In genomic region chr5:146795728-146796127, GRCm38 (mm10) we compare ENCODE assay signal across 12 mouse cellular contexts. TPM values are rescaled to one million over a fixed set of nuclear protein-coding genes. Genes with fewer than 3 reads are reported as not detected.
DNase-seq lines count a peak whose midpoint lies in the region.
"Had no signal": no experiment of that assay in that cellular context is flagged by ENCODE, and none has a peak within 500 bp of the region (broad histone marks: within the 10 kb centered on the region; RNA-seq: fewer than 3 reads in every experiment).

No protein-coding gene starts in this region.

- DNase-seq in cerebellum, adult 8-10 months: peak; percentile 28
- DNase-seq in cerebellum, postnatal 25 days: no peak
- DNase-seq in layer of hippocampus, adult 11-12 months (ENCODE audit: low spot score): peak; percentile 58
- DNase-seq in layer of hippocampus, postnatal 25 days (ENCODE audit: extremely low spot score in 1 of 2, low spot score in 1 of 2): no peak
- peak; percentile 30 for DNase-seq in right cerebral cortex, adult 18-20 months
- no peak for DNase-seq in right cerebral cortex, postnatal 36 days (ENCODE audit: low spot score in 2 of 2)
- DNase-seq in right cerebral cortex, postnatal 14 days: peak; percentile 39
- no peak for DNase-seq in lung, postnatal 14 days
- DNase-seq: cerebellum, postnatal 10 days; lung, adult 18-20 months; lung, postnatal 4 days had no signal

RNA-seq across cellular contexts. Expression of gene Usp12, which starts 0.9 kb away (rescaled TPM):
- 10 to 100 TPM; 58.2 to 58.9 TPM for total RNA-seq in layer of hippocampus, postnatal 25 days (2021)

RNA-seq across cellular contexts. Expression of gene Rpl21, which starts 37.0 kb away (rescaled TPM):
- total RNA-seq in layer of hippocampus, postnatal 25 days (2021): 100 to 1,000 TPM; 191 to 202 TPM

RNA-seq across cellular contexts. Expression of gene Rasl11a, which starts 49.1 kb away (rescaled TPM):
- total RNA-seq in layer of hippocampus, postnatal 25 days (2021): 10 to 100 TPM; 17.4 to 17.8 TPM
- total RNA-seq: granulocyte monocyte progenitor cell, adult 5-6 weeks had no signal

Comparison
In these comparisons a context has a peak if more than half of its experiments do, and no peak if none do; other contexts are left out.
1. DNase-seq: peak in cerebellum, adult 8-10 months (single experiment), layer of hippocampus, adult 11-12 months (single experiment), right cerebral cortex, adult 18-20 months (single experiment) and right cerebral cortex, postnatal 14 days (single experiment); none in cerebellum, postnatal 25 days (0 of 2), layer of hippocampus, postnatal 25 days (0 of 2), right cerebral cortex, postnatal 36 days (0 of 2) and lung, postnatal 14 days (single experiment).